Mouse (Mus musculus): Measurements from ENCODE around the gene Ttyh2. TPM values are rescaled to one million over a fixed set of nuclear protein-coding genes. Genes with fewer than 3 reads are reported as not detected.

Gene Ttyh2
- polyA plus RNA-seq, 1 experiment, result 92.5 TPM

GRCm38 (mm10) chr11:114683029-114683721, 7.9 kb downstream of the Ttyh2 start:
- WGBS, result 59% methylated on average over 10 of the region's 10 CpGs

GRCm38 (mm10) chr11:114683722-114684621, 8.7 kb downstream of the Ttyh2 start:
- no peak for TF ChIP-seq CTCF (IDR thresholded peaks at IDR 0.05; ENCODE audit: borderline replicate concordance, insufficient read depth, low read depth, low read length)
- 59% methylated on average over 20 of the region's 20 CpGs for WGBS
- peak; percentile 40 to 53 for DNase-seq

More at GRCm38 (mm10) chr11:114683029-114683721, 7.9 kb downstream of the Ttyh2 start:
- Histone ChIP-seq H3K4me1 (ENCODE audit: control insufficient read depth, insufficient read depth, low read length) (peaks cover 84% of the 10 kb centered on the region), H3K27me3 (ENCODE audit: control insufficient read depth, insufficient read depth, low read length) (no peaks in the 10 kb centered on the region), H3K27ac (ENCODE audit: insufficient read depth, low read length) (peak overlapping the region; percentile 98), H3K4me3 (replicated peaks; ENCODE audit: insufficient read depth, low read depth, low read length) (no peak overlapping the region)
- DNase-seq, result peak in 1 of 2 experiments; percentile 45
- TF ChIP-seq CTCF (IDR thresholded peaks at IDR 0.05; ENCODE audit: borderline replicate concordance, insufficient read depth, low read depth, low read length) (no peak), POLR2A (IDR thresholded peaks at IDR 0.05; ENCODE audit: borderline replicate concordance, insufficient read depth, low read length) (no peak)

GRCm38 (mm10) chr11:114684627-114685373, 9.6 kb downstream of the Ttyh2 start:
- H3K4me1 ChIP-seq (ENCODE audit: control insufficient read depth, insufficient read depth, low read length), result peaks cover 76% of the 10 kb centered on the region
- WGBS, result 5% methylated on average over 14 of the region's 14 CpGs
- TF ChIP-seq POLR2A (IDR thresholded peaks at IDR 0.05; ENCODE audit: borderline replicate concordance, insufficient read depth, low read length), result 0 out of 2 replicates have a peak, but pooled peaks have one; percentile 8
- TF ChIP-seq CTCF (IDR thresholded peaks at IDR 0.05; ENCODE audit: borderline replicate concordance, insufficient read depth, low read depth, low read length), result no peak
- peak; percentile 100 for DNase-seq
- H3K27me3 ChIP-seq (ENCODE audit: control insufficient read depth, insufficient read depth, low read length), result no peaks in the 10 kb centered on the region
- no peak overlapping the region for H3K4me3 ChIP-seq (replicated peaks; ENCODE audit: insufficient read depth, low read depth, low read length)
- H3K27ac ChIP-seq (ENCODE audit: insufficient read depth, low read length), result peak overlapping the region; percentile 98

More at GRCm38 (mm10) chr11:114683722-114684621, 8.7 kb downstream of the Ttyh2 start:
- H3K27me3 ChIP-seq (ENCODE audit: control insufficient read depth, insufficient read depth, low read length), result no peaks in the 10 kb centered on the region
- no peak overlapping the region for H3K4me3 ChIP-seq (replicated peaks; ENCODE audit: insufficient read depth, low read depth, low read length)
- H3K4me1 ChIP-seq (ENCODE audit: control insufficient read depth, insufficient read depth, low read length), result peaks cover 80% of the 10 kb centered on the region
- H3K27ac ChIP-seq (ENCODE audit: insufficient read depth, low read length), result peak overlapping the region; percentile 98

GRCm38 (mm10) chr11:114685526-114686040, 10.4 kb downstream of the Ttyh2 start:
- WGBS, result 30% methylated on average over 9 of the region's 9 CpGs
- peak in 1 of 2 experiments; percentile 73 for DNase-seq
- Histone ChIP-seq H3K4me1 (ENCODE audit: control insufficient read depth, insufficient read depth, low read length) (peaks cover 76% of the 10 kb centered on the region), H3K4me3 (replicated peaks; ENCODE audit: insufficient read depth, low read depth, low read length) (no peak overlapping the region), H3K27ac (ENCODE audit: insufficient read depth, low read length) (peak overlapping the region; percentile 94), H3K27me3 (ENCODE audit: control insufficient read depth, insufficient read depth, low read length) (no peaks in the 10 kb centered on the region)
- no peak for TF ChIP-seq CTCF (IDR thresholded peaks at IDR 0.05; ENCODE audit: borderline replicate concordance, insufficient read depth, low read depth, low read length)
- no peak for TF ChIP-seq POLR2A (IDR thresholded peaks at IDR 0.05; ENCODE audit: borderline replicate concordance, insufficient read depth, low read length)

GRCm38 (mm10) chr11:114686221-114686959, 11.2 kb downstream of the Ttyh2 start:
- H3K27ac ChIP-seq (ENCODE audit: insufficient read depth, low read length), result peak overlapping the region; percentile 94
- H3K4me1 ChIP-seq (ENCODE audit: control insufficient read depth, insufficient read depth, low read length), result peaks cover 73% of the 10 kb centered on the region
- peak; percentile 40 to 57 for DNase-seq
- no peaks in the 10 kb centered on the region for H3K27me3 ChIP-seq (ENCODE audit: control insufficient read depth, insufficient read depth, low read length)
- WGBS, result 40% methylated on average over 16 of the region's 16 CpGs
- H3K4me3 ChIP-seq (replicated peaks; ENCODE audit: insufficient read depth, low read depth, low read length), result no peak overlapping the region
- TF ChIP-seq POLR2A (IDR thresholded peaks at IDR 0.05; ENCODE audit: borderline replicate concordance, insufficient read depth, low read length), result no peak
- TF ChIP-seq CTCF (IDR thresholded peaks at IDR 0.05; ENCODE audit: borderline replicate concordance, insufficient read depth, low read depth, low read length), result no peak

GRCm38 (mm10) chr11:114687574-114688188, 12.4 kb downstream of the Ttyh2 start:
- Histone ChIP-seq H3K4me1 (ENCODE audit: control insufficient read depth, insufficient read depth, low read length) (peaks cover 71% of the 10 kb centered on the region), H3K4me3 (replicated peaks; ENCODE audit: insufficient read depth, low read depth, low read length) (no peak overlapping the region), H3K27ac (ENCODE audit: insufficient read depth, low read length) (peak overlapping the region; percentile 44; the same call in 1 of the 2 replicates), H3K27me3 (ENCODE audit: control insufficient read depth, insufficient read depth, low read length) (no peaks in the 10 kb centered on the region)
- peak; percentile 35 to 46 for DNase-seq
- WGBS, result 38% methylated on average over 10 of the region's 10 CpGs
- TF ChIP-seq POLR2A (IDR thresholded peaks at IDR 0.05; ENCODE audit: borderline replicate concordance, insufficient read depth, low read length) (no peak), CTCF (IDR thresholded peaks at IDR 0.05; ENCODE audit: borderline replicate concordance, insufficient read depth, low read depth, low read length) (no peak)

Data from cerebellum, adult 2 months (tissue).